Mouse (Mus musculus) neural tube, embryonic 11.5 days (tissue): ENCODE data around the gene Ift22. TPM values are rescaled to one million over a fixed set of nuclear protein-coding genes. Genes with fewer than 3 reads are reported as not detected.

Source experiments
- ATAC-seq: fragments of 200-750 bp; cut with Nextera tagmentation; 2 replicates; pipeline ENCODE4 v1.8.0; 2017; ENCODE audit warnings: moderate number of reproducible peaks, mild to moderate bottlenecking, moderate TSS enrichment, moderate library complexity; ENCODE audit not compliant: insufficient read depth, low FRiP score, low TSS enrichment
- DNase-seq: peaks from one replicate; pipeline ENCODE4 v3.0.0-alpha.2; 2015; ENCODE audit warnings: low spot score
- H3K27ac ChIP-seq: fragments of 300-500 bp; sonication (generic); 2 replicates; pipeline ENCODE4 v1.5.1; 2014; ENCODE audit warnings: low read depth, mild to moderate bottlenecking, low read length
- H3K27me3 ChIP-seq: fragments of 300-500 bp; sonication (generic); 2 replicates; pipeline ENCODE4 v1.6.1; 2014; ENCODE audit warnings: mild to moderate bottlenecking, low read length, mixed read lengths; ENCODE audit not compliant: control insufficient read depth, insufficient read depth
- H3K36me3 ChIP-seq: fragments of 300-500 bp; sonication (generic); 2 replicates; pipeline ENCODE4 v1.6.1; 2014; ENCODE audit warnings: mild to moderate bottlenecking, low read length, moderate library complexity, mixed read lengths; ENCODE audit not compliant: control insufficient read depth, insufficient read depth
- H3K4me1 ChIP-seq: fragments of 300-500 bp; sonication (generic); 2 replicates; pipeline ENCODE4 v1.6.1; 2014; ENCODE audit warnings: low read length, mixed read lengths; ENCODE audit not compliant: control insufficient read depth, insufficient read depth
- H3K4me2 ChIP-seq: fragments of 300-500 bp; sonication (generic); 2 replicates; pipeline ENCODE4 v1.6.1; 2014; ENCODE audit warnings: low read depth, mild to moderate bottlenecking, moderate library complexity
- H3K4me3 ChIP-seq: fragments of 300-500 bp; sonication (generic); 2 replicates; pipeline ENCODE4 v1.5.1; 2014; ENCODE audit warnings: low read depth, low read length
- H3K9ac ChIP-seq: fragments of 300-500 bp; sonication (generic); 2 replicates; pipeline ENCODE4 v1.6.1; 2014; ENCODE audit warnings: mild to moderate bottlenecking, low read length
- H3K9me3 ChIP-seq: fragments of 300-500 bp; sonication (generic); 2 replicates; pipeline ENCODE4 v1.6.1; 2016; ENCODE audit warnings: low read length; ENCODE audit not compliant: control insufficient read depth
- WGBS: fragments of 180-500 bp; shearing (Covaris S2); extraction: QIAGEN DNeasy Blood & Tissue Kit; methylation state at CpG from one replicate; pipeline ENCODE4 v1.1.7; 2014; 5-methylcytosine and 5-hydroxymethylcytosine counted together
- polyA plus RNA-seq: library from polyadenylated mRNA; unstranded; fragments of >200 nt; fragmentation: Nextera tagmentation; extraction: Ambion mirVana; gene quantifications from 2 replicates; pipeline ENCODE4 v1.2.1, GENCODE M21; 2014

The Ift22 gene
- polyA plus RNA-seq, 1 experiment from 2014 or later, result 97.4 TPM

DNA sequence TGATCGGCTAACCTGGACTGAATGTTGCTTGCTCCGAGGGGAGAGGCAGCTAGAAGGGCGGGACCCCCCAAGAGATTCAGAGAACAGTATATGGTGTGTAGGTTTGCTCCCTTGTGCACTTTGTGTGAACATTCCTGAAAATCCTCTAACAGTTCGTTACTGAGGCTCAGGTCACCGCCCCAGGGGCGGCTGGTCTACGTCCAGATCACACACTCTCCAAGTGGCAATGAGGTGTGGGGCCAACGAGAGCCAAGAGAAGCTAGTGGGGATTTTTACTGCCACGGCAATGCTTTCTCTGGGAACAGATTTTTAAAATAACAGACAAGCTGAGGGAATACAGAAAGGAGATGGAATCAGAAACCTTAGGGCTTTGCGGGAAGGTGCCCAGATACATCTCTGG, 33.7 kb upstream of the Ift22 start:
- DNase-seq, result no peak
- H3K4me3 ChIP-seq, result no peak overlapping the region
- H3K4me1 ChIP-seq, result 0 out of 2 replicates have a peak, but pooled peaks cover 2% of the 10 kb centered on the region
- ATAC-seq, result no peak
- H3K4me2 ChIP-seq, result no peak overlapping the region
- WGBS, result 76% methylated on average over 10 of the region's 10 CpGs
- no peak overlapping the region for H3K27ac ChIP-seq
- no peaks in the 10 kb centered on the region for H3K9me3 ChIP-seq
- no peaks in the 10 kb centered on the region for H3K27me3 ChIP-seq
- peaks cover 4% of the 10 kb centered on the region; the same call in 1 of the 2 replicates for H3K36me3 ChIP-seq
- no peak overlapping the region for H3K9ac ChIP-seq

- Histone ChIP-seq H3K9me3 (no peaks in the 10 kb centered on the region), H3K36me3 (peaks cover 4% of the 10 kb centered on the region; the same call in 1 of the 2 replicates), H3K4me3 (no peak overlapping the region), H3K4me1 (peaks cover 4% of the 10 kb centered on the region; the same call in 1 of the 2 replicates), H3K9ac (no peak overlapping the region), H3K4me2 (no peak overlapping the region), H3K27me3 (peaks cover 9% of the 10 kb centered on the region), H3K27ac (no peak overlapping the region)
- DNase-seq (no peak), ATAC-seq (no peak)
- 89% methylated on average over 8 of the region's 8 CpGs for WGBS
Observed at GRCm38 (mm10) chr5:136880101-136880500, 27.8 kb upstream of the Ift22 start.

DNA sequence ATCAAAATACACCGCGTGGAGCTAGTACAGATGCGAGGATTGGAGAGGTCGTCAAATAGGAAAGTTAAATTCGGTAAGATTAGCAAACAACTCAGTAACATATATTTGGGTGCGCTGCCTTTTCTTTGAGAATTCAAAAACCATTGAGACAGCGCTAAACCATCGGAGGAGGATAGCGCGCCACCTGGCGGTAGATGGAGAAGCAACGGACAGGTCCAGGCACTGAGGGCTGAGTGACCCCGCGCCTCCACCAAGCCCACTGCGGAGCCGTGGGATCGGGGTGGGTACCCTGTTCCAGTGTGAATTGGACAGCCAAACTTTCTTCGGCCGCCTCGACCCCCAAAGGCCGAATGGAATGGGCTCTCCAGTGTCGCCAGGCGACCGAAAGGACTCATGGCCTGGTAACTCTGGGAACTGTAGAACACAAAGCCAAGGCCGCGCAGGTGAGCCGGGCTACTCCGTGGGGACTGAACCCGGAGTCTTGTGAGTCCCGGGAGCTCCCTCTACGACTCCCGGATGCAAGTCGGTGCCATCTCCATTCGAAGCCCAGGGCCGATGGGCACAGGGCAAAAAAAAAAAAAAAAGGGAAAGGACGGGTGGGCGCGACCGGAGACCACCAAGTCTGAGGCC, 26.5 kb upstream of the Ift22 start:
- peak overlapping the region; percentile 87 for H3K4me2 ChIP-seq
- WGBS, result 3% methylated on average over 39 of the region's 39 CpGs
- peak overlapping the region; percentile 64 for H3K4me3 ChIP-seq
- peak; percentile 91 for DNase-seq
- H3K27me3 ChIP-seq, result peaks cover 9% of the 10 kb centered on the region
- peaks cover 4% of the 10 kb centered on the region; the same call in 1 of the 2 replicates for H3K4me1 ChIP-seq
- H3K9me3 ChIP-seq, result no peaks in the 10 kb centered on the region
- peak overlapping the region; percentile 81 for H3K9ac ChIP-seq
- H3K27ac ChIP-seq, result no peak overlapping the region
- H3K36me3 ChIP-seq, result peaks cover 4% of the 10 kb centered on the region; the same call in 1 of the 2 replicates
- no peak for ATAC-seq

DNA sequence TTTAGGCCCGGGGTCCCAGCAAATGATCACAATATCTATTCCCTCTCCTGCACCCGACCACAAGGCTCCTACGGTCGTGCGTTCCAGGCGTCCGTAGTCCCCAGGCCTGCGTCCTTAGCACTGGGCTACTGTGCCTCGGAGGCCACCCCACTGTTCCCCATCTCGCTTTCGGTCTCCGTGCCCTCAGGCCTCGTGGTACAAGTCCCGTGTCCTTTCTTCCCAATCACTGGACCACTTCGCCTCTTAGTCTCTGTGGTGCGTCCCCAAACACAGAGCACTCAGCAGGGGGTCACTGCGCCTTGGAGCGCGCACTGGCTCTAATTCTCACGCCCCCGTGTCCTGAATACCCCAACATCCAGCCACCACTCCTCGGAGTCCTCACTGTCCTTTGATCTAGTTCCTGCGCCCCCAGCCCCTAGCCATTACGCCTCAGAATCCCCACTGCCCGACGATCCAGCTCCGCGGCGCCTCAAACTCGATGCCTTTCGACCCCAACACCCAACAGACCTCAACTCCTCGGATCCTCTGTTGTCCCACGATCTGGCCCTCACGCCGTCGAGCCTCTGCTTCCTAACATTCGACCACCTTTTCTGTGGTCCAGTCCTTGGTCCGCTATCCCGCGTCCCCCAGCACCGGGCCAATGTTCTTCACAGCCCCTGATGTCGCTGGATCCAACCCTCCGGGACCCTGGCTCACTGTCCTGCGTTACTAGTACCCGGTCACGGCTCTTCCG, 25.7 kb upstream of the Ift22 start:
- DNase-seq (peak; percentile 51), ATAC-seq (peak; percentile 38; the same call in 1 of the 2 replicates)
- Histone ChIP-seq H3K4me2 (peak overlapping the region; percentile 87), H3K9ac (peak overlapping the region; percentile 81), H3K27ac (peak overlapping the region; percentile 44; the same call in 1 of the 2 replicates), H3K4me1 (peaks cover 9% of the 10 kb centered on the region), H3K36me3 (no peaks in the 10 kb centered on the region), H3K9me3 (no peaks in the 10 kb centered on the region), H3K4me3 (peak overlapping the region; percentile 64), H3K27me3 (peaks cover 9% of the 10 kb centered on the region)
- 1% methylated on average over 47 of the region's 47 CpGs for WGBS

- Histone ChIP-seq H3K9ac (peak within 1 kb of the TSS; percentile 81), H3K27me3 (peaks cover 9% of the 10 kb centered on the region), H3K36me3 (no peaks in the 10 kb centered on the region), H3K4me2 (peak within 1 kb of the TSS; percentile 87), H3K27ac (peak within 1 kb of the TSS; percentile 44; the same call in 1 of the 2 replicates), H3K4me1 (peaks cover 13% of the 10 kb centered on the region), H3K4me3 (peak within 1 kb of the TSS; percentile 64), H3K9me3 (no peaks in the 10 kb centered on the region)
- DNase-seq (peak; percentile 72), ATAC-seq (0 out of 2 replicates have a peak, but pooled peaks have one; percentile 31)
- WGBS, result under 1% methylated on average over 44 of the region's 44 CpGs
Observed at GRCm38 (mm10) chr5:136882788-136883439, 25.0 kb upstream of the Ift22 start, which contains the start of gene Col26a1. Gene Col26a1, minus strand, starts transcription at chr5:136883209.

GRCm38 (mm10) chr5:136886957-136887356, 21.0 kb upstream of the Ift22 start:
- peaks cover 5% of the 10 kb centered on the region for H3K27me3 ChIP-seq
- H3K9me3 ChIP-seq, result no peaks in the 10 kb centered on the region
- no peak overlapping the region for H3K4me3 ChIP-seq
- 39% methylated on average over 7 of the region's 7 CpGs for WGBS
- no peak overlapping the region for H3K9ac ChIP-seq
- ATAC-seq, result no peak
- peak; percentile 61 for DNase-seq
- peak overlapping the region; percentile 62 for H3K27ac ChIP-seq
- H3K36me3 ChIP-seq, result no peaks in the 10 kb centered on the region
- no peak overlapping the region for H3K4me2 ChIP-seq
- H3K4me1 ChIP-seq, result peaks cover 12% of the 10 kb centered on the region

GRCm38 (mm10) chr5:136888539-136889355, 19.2 kb upstream of the Ift22 start:
- no peak for DNase-seq
- H3K27me3 ChIP-seq, result no peaks in the 10 kb centered on the region

More at GRCm38 (mm10) chr5:136888539-136889355, 19.2 kb upstream of the Ift22 start:
- no peak overlapping the region for H3K4me3 ChIP-seq
- WGBS, result 56% methylated on average over 19 of the region's 19 CpGs
- no peak overlapping the region for H3K4me2 ChIP-seq
- no peak for ATAC-seq
- no peak overlapping the region for H3K9ac ChIP-seq
- H3K36me3 ChIP-seq, result no peaks in the 10 kb centered on the region
- 0 out of 2 replicates have a peak overlapping the region, but pooled peaks have one; percentile 23 for H3K27ac ChIP-seq
- H3K4me1 ChIP-seq, result peaks cover 8% of the 10 kb centered on the region
- H3K9me3 ChIP-seq, result no peaks in the 10 kb centered on the region
